Mouse (Mus musculus): ENCODE results near the gene Cep104.

DNA sequence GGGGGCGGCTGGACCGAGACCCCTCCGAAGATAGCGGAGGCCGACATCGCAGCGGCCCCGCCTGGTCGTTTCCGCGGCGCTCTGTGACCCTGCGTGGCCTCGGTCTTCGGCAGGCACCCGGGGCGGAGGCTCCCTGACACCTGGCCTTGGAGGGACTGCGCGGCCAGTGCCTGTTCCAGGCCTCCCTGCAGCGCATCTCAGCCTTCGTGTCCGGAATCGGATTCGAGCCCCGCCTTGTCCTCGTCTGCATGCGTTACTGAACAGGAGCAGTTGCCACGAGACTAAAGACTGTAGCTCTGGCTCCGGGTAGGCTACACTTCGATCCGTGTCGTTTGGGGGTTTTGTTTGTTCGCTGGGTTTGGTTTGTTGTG lies 283 bp downstream of the Cep104 start:
- TF ChIP-seq CTCF (IDR thresholded peaks at IDR 0.05; ENCODE audit: low read depth) (no peak), EP300 (IDR thresholded peaks at IDR 0.05; ENCODE audit: low read depth) (no peak)

Measured in liver, embryonic 14.5 days (tissue).